Mouse (Mus musculus) cerebellum, adult 11-12 months (tissue): ENCODE measurements around the gene Olfr9.
A peak's percentile ranks its signal among the peaks of the same experiment; 100 is the strongest.
"Not testable (repeated sequence)": the region's sequence is repeated elsewhere in the genome, so short reads cannot be mapped to it uniquely, and the experiment has no call there.

Experiments used
- DNase-seq: peaks from one replicate; pipeline ENCODE4 v3.0.0; 2022

Olfr9 gene

DNA sequence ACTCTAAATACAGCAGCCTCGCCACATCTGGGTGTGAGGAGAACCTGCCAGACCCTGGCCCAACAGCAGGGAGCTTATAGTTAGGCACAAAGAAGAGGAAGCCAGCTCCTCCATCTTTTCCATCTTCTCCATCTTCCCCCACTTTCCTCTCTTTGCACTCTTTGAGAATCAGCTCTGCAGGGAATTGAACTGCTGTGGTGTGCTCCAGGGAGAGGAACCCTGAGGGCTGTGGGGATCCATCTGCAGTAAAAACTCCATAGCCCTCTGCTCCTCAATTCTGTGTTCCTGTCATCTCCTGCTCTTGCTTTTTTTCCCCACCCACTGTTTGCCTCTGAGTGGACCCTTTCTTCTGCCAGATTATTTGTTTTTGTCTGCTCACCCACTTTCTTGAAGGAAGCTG is at the start of gene Olfr9:
Gene Olfr9, plus strand, starts transcription at position 301 of the 400 bp plus-strand sequence.
- not testable (repeated sequence) for DNase-seq

DNA sequence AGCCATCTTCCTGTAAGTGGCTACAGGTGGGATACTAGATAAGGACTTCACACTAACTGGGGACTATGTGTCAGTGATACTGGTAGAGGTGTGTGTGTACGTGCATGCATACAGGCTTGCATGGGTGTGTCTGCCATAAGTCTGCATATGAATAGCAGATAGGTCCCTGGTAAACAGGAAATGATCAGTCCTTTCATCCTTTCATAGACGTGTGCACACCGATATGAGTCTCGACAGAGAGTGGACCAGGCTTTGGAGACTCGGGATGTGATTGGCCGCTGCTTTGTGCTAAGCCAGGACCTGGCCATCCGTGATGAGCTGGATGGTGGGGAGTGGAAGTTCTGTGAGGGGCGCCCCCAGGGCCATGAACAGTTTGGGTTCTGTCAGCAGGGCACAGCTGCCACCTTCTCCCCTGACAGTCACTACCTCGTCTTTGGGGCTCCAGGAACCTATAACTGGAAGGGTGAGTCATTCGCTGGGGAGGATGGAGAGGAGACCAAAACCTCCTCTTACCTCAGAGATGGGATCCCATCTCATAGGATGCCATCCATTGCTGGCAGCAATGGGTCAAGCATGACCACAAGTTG is 48.7 kb upstream of the Olfr9 start:
- DNase-seq: peak; percentile 21

GRCm38 (mm10) chr10:128945675-128946074 is 43.6 kb upstream of the Olfr9 start:
- peak; percentile 42 for DNase-seq

GRCm38 (mm10) chr10:128947496-128947895 is 41.7 kb upstream of the Olfr9 start:
- DNase-seq: no peak

DNA sequence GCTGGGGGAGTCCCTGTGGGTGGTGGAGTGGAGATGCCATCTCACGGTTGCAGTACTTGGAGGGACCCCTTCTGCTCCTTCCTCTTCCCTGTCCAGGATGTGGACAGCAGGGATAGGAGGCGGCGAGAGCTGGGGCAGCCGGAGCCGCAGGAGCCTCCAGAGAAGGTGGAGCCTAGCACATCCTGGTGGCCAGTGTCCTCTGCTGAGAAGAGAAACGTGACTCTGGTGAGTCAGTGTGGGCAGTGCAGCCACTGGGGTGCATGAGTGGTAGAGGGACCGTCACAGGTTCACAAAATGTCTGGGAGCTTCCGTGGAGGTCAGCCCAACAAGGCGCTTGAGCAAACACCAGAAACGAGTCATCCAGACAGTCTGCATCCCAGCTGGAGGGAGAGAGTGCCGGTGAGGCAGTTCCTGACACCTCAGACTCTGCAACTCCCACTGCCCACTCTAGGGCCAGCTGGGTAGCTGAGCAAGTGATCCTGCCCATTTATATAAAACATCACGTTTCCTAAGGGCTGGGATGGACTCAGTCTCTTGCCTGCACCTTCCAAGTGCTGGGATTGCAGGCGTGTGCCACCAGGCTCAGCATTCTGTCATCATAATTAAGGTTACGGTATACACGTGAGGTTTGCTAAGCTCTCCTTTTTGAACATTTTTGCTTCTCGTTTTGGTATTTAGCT is 38.9 kb upstream of the Olfr9 start:
- DNase-seq: no peak

DNA sequence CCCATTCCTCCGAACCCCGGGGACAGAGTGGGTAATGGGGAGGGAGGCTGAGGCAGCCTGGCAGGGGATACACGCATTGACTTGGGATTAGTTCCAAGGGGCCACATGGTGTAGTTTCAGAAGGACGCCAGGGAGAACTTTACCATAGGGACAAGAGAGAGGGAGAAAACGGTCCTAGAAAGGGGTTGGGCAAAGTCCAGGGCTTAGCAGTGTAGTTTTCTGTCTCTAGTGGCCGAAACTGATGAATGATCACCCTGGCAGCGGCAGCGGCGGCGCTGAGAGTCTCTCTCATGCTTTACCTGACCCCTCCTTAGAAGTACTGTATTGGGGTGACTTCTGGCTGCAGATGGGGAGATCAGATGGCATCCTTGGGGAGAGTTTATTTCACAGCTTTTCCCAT is 30.9 kb upstream of the Olfr9 start:
- no peak for DNase-seq

GRCm38 (mm10) chr10:128960142-128960541 is 29.1 kb upstream of the Olfr9 start:
- DNase-seq: no peak

DNA sequence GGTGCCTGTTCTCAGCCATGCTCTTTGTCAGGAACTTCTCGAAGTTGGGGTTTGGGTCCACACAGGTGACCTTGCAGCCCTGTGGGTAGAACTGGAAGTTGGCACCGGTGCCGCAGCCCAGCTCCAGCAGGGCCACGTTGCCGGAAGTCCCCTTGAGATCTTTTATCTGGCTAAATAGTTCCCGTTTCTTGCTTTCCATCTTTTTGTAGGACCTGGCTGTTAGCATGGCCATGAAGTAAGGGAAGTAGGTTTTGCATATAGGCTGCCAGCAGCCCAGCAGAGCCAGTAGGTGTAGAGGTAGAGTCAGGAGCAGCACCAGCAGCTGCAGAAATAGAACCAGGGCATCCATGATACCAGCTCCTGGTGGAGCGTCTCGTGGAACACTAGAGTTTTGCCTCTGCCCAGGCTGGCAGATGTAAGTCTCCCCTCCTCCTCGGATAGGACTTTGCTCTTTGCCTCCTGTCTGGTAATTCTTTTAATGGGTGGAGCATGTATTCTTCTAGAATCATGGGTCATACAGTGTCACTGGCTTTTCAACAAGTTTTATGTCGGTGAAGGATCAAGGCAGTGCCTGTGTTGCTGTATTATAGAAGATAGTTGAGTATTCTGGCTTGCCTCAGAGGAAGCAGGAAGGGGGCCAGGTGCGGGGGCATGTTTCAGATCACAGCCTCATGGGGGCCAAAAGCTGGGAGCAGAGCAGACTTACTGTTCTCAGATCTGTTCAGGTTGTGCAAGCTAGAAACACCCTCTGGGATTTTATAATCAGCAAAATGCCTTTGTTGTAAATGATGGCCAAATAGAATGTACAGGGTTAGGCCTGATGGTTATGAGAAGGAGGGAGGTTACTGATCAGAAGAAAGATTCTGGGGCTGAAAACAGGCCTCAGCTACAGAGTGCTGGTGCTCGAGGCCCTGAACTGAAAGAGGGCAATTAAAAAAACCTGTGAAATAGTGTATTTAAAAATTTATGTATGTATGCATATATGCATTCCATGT is 28.3 kb upstream of the Olfr9 start, which contains the start of gene Mettl7b:
Gene Mettl7b, minus strand, starts transcription at position 399 of the 995 bp plus-strand sequence.
- no peak for DNase-seq

DNA sequence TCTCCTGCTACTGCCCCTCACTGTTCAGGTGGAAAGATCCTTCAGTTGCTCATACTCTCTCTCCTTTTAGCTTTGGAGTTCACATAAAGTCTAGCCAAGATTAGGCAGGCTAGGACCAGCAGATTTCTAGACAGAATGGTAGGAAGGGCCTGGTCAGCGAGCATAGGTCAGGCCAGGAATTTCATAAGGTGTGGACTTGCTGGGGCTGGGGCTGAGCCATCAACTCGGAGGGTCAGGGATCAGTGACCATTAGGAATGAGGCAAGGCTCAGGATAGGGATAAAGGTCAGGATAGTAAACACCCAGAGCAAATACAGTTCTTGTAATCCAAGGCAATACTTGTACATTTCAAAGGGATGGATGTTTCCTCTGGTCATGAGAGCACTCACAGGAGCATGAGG is 24.3 kb upstream of the Olfr9 start:
- DNase-seq: no peak

DNA sequence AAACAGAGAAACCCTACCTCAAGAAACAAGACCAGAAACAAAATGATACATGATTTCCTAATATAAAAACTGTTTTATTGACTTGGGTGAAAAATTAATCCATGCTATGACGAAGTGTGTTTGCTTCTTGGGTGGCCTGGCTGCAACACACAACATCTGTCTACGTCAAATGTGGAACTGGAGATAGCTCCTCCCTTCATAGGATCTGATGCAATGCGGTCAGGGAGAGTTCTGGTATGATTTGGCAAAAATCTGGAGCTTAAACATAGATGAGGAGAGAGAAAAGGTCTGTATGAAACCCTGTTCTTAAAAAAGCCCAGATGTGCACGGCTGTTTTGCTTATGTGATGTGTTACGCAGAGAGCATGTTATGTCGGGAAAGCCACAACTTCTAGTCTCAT is 23.4 kb upstream of the Olfr9 start:
- no peak for DNase-seq

GRCm38 (mm10) chr10:128968341-128968749 is 20.9 kb upstream of the Olfr9 start:
- no peak for DNase-seq

DNA sequence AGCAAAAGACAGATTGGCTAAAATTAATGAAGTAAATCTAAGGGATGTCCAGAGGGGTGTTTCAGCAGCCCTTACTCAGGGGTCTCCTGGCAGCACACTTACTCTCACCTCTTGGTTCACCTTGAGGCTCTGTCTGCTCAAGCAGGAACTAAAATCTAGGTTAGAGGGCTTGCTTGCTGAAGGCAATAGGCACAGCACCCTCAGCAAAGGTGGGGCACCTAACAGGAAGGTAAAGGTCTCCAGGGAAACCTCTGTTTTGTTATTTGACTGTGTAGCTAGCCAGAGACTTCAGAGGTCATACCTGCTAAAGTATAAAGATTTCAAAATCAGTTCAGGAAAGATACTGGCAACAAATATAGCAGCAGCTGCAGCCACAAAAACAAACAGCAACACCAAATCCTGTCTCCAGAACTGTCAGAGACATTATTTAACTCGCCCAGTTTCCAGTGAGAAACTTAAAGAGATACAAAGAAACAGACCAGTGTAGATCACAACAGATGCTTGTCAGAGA is 18.4 kb upstream of the Olfr9 start:
- no peak for DNase-seq

GRCm38 (mm10) chr10:128972841-128973240 is 16.4 kb upstream of the Olfr9 start:
- DNase-seq: no peak

GRCm38 (mm10) chr10:128976395-128976794 is 12.8 kb upstream of the Olfr9 start:
- no peak for DNase-seq

DNA sequence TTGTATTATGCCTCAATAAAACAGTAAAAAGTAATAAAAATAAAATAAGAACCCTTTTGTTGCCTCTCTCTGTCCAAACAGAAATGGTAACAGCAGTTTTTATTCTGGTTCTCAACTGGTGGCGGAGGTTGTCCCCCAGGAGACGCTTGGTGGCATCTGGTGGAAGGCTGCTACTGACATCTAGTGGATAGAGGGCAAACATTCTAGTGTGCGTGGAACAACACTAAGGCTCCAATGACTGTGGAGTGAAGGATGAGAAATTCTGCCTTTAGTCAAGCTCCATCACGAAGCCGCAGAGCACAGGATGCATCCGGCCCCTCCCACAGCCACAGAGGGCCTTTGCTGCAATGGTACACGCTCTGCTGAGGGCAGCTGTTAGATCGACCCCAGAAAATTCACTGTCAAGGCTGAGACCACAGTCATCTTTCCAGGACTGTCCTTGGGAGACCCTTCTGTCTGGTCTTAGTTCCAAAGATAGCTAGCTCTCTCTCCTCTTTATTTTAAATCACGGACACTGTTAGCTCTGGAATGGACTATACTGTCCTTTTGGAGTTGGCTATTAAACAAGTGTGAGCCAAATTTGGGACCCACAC is 11.6 kb upstream of the Olfr9 start:
- peak; percentile 43 for DNase-seq

GRCm38 (mm10) chr10:128980644-128981365 is 8.4 kb upstream of the Olfr9 start:
- DNase-seq: no peak

- DNase-seq: not testable (repeated sequence)
Measured at GRCm38 (mm10) chr10:128990129-128990850, 1.1 kb downstream of the Olfr9 start.

- DNase-seq: no peak
Measured at GRCm38 (mm10) chr10:128990994-128991393, 1.8 kb downstream of the Olfr9 start.

GRCm38 (mm10) chr10:128995796-128996195 is 6.6 kb downstream of the Olfr9 start:
- DNase-seq: no peak

DNA sequence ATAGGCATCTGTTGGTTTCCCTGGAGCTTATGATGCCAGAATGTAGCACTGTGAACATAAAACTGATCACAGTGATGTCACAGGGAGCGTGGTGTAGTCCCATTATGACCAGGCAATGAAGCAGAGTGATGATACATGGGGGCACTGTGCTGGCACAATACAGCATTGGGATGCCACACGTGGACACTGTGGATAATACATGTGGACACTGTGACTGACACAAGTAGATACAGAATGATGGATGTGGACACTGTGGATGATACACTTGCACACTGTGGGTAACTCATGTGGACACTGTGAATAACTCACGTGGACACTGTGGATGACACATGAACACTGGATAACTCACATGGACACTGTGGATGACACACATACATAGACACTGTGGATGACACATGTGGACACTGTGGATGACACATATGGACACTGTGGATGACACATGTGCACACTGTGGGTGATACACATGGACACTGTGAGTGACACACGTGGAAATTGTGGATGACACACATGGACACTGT is 7.4 kb downstream of the Olfr9 start:
- no peak for DNase-seq
